8 mouse cellular contexts compared by ENCODE assay signal in the genomic region with DNA sequence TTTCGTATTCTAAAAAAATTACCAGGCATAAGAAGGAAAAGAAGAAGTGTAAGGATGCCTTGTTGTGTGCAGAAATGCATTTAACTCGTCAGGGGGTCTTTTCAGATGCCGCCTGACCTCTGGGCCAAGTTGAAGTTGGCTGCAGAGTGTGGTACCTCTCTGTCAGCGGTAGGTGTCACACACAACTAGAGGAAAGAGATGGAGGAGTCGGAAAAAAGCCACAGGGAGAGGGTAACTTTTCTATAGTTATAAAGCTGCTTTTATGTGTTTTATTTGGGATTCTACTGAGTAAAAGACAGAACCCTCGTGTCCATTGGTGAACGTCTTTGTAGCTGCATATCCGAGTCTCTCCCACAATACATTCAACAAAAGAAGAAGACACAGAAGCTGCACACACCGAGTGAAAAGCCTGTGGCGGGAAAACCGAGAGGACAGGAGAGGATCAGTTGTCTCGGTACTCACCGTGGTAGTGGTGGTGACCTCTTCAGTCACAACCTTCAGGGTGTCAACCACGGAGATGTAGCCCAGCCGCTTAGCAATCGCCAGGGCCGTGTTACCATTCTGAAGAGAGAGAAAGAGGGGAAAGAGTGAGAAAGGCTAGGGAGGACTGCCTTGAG.
DNase-seq lines count a peak whose midpoint lies in the region; ATAC-seq and TF ChIP-seq lines count a peak whose summit lies in the region.

No protein-coding gene starts in this region.

- no peak for DNase-seq in cerebellum, postnatal 36 days
- peak; percentile 51 for DNase-seq in neural tube, embryonic 11.5 days (ENCODE audit: low spot score)
- no peak for DNase-seq in neural tube, embryonic 10.5 days (ENCODE audit: extremely low spot score, low spot score)
- DNase-seq in stomach, postnatal 0 days (ENCODE audit: low spot score), result no peak
- DNase-seq in spleen, postnatal 36 days (ENCODE audit: low spot score in 2 of 2), result no peak

- TF ChIP-seq CTCF in stomach, postnatal 0 days (IDR thresholded peaks at IDR 0.05; ENCODE audit: low read depth), result peak; percentile 67

- H3K9me3 ChIP-seq in neural tube, embryonic 11.5 days (ENCODE audit: control insufficient read depth, low read length), result no peaks in the 10 kb centered on the region
- H3K9me3 ChIP-seq in limb, embryonic 15.5 days, result no peaks in the 10 kb centered on the region
- H3K9me3 ChIP-seq in stomach, postnatal 0 days (ENCODE audit: control insufficient read depth, low read length), result no peaks in the 10 kb centered on the region

- no peak for TF ChIP-seq EP300 in stomach, postnatal 0 days (optimal IDR thresholded peaks at IDR 0.05)

- WGBS in neural tube, embryonic 11.5 days, result 4% methylated on average over 17 of the region's 17 CpGs
- 13% methylated on average over 17 of the region's 17 CpGs for WGBS in limb, embryonic 15.5 days
- 25% methylated on average over 17 of the region's 17 CpGs for WGBS in stomach, postnatal 0 days

- no peaks in the 10 kb centered on the region for H3K36me3 ChIP-seq in neural tube, embryonic 11.5 days (ENCODE audit: control insufficient read depth, insufficient read depth, low read length)
- no peaks in the 10 kb centered on the region for H3K36me3 ChIP-seq in limb, embryonic 15.5 days
- no peaks in the 10 kb centered on the region for H3K36me3 ChIP-seq in stomach, postnatal 0 days (ENCODE audit: control insufficient read depth, insufficient read depth, low read length)

- ATAC-seq in cerebellum, adult (ENCODE audit: insufficient number of reproducible peaks, low FRiP score, low TSS enrichment), result 0 out of 2 replicates have a peak, but pooled peaks have one; percentile 11
- ATAC-seq in neural tube, embryonic 11.5 days (ENCODE audit: insufficient read depth, low FRiP score, low TSS enrichment), result peak; percentile 48
- ATAC-seq in limb, embryonic 15.5 days (ENCODE audit: insufficient number of reproducible peaks, low FRiP score, low TSS enrichment, low read depth), result no peak
- ATAC-seq in stomach, postnatal 0 days (ENCODE audit: low FRiP score, low TSS enrichment), result peak; percentile 24; the same call in 1 of the 2 replicates
- ATAC-seq in inflammation-experienced regulatory T-cells, adult 6 months, result no peak

- peak overlapping the region; percentile 47 for H3K4me2 ChIP-seq in neural tube, embryonic 11.5 days (ENCODE audit: low read depth)
- H3K4me2 ChIP-seq in limb, embryonic 15.5 days, result peak overlapping the region; percentile 45
- peak overlapping the region; percentile 50 for H3K4me2 ChIP-seq in stomach, postnatal 0 days (replicated peaks; ENCODE audit: low read depth)

- peaks cover 19% of the 10 kb centered on the region for H3K4me1 ChIP-seq in neural tube, embryonic 11.5 days (ENCODE audit: control insufficient read depth, insufficient read depth, low read length)
- H3K4me1 ChIP-seq in limb, embryonic 15.5 days, result peaks cover 18% of the 10 kb centered on the region
- H3K4me1 ChIP-seq in stomach, postnatal 0 days (replicated peaks; ENCODE audit: control insufficient read depth, insufficient read depth), result no peaks in the 10 kb centered on the region

- H3K27ac ChIP-seq in neural tube, embryonic 11.5 days (ENCODE audit: low read depth, low read length), result peak overlapping the region; percentile 83
- peak overlapping the region; percentile 82 for H3K27ac ChIP-seq in limb, embryonic 15.5 days
- H3K27ac ChIP-seq in stomach, postnatal 0 days (replicated peaks), result peak overlapping the region; percentile 82

- H3K9ac ChIP-seq in neural tube, embryonic 11.5 days (ENCODE audit: low read length), result peak overlapping the region; percentile 27
- no peak overlapping the region for H3K9ac ChIP-seq in limb, embryonic 15.5 days
- peak overlapping the region; percentile 51; the same call in 1 of the 2 replicates for H3K9ac ChIP-seq in stomach, postnatal 0 days (ENCODE audit: low read length)

- H3K27me3 ChIP-seq in neural tube, embryonic 11.5 days (ENCODE audit: control insufficient read depth, insufficient read depth, low read length), result no peaks in the 10 kb centered on the region
- H3K27me3 ChIP-seq in limb, embryonic 15.5 days, result no peaks in the 10 kb centered on the region
- no peaks in the 10 kb centered on the region for H3K27me3 ChIP-seq in stomach, postnatal 0 days (ENCODE audit: control insufficient read depth, insufficient read depth, low read length)

- H3K4me3 ChIP-seq in neural tube, embryonic 11.5 days (ENCODE audit: low read depth, low read length), result peak overlapping the region; percentile 19
- H3K4me3 ChIP-seq in limb, embryonic 15.5 days, result peak overlapping the region; percentile 30
- H3K4me3 ChIP-seq in stomach, postnatal 0 days (ENCODE audit: low read depth, low read length), result peak overlapping the region; percentile 31

Comparison
In these comparisons a context has a peak if more than half of its experiments do, and no peak if none do; other contexts are left out.
1. ATAC-seq: peak in cerebellum, adult (single experiment), neural tube, embryonic 11.5 days (single experiment) and stomach, postnatal 0 days (single experiment); none in limb, embryonic 15.5 days (single experiment) and inflammation-experienced regulatory T-cells, adult 6 months (single experiment).
2. Peak in every context shown above with its lines, with median percentiles within 50 percentile points of each other: H3K27ac ChIP-seq, H3K4me2 ChIP-seq and H3K4me3 ChIP-seq.